36 mouse cellular contexts compared by ENCODE assay signal in the genomic region with DNA sequence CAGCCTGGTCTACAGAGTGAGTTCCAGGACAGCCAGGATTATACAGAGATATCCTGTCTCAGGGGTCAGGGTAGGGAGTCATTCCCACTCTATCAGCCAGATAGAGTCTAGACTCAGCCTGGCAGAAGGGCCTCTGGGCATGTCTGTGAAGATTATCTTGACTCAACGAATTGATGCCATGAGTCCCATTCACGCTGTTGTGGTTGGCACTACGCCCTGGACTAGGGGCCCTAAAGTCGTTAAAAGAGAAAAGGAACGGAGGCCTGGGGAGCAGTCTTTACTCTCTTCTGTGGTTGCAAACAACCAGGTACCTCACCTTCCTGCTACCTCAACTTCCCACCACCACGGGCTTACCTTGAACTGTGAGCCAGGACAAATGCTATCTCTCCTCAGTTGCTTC. TPM values are rescaled to one million over a fixed set of nuclear protein-coding genes. Genes with fewer than 3 reads are reported as not detected.
"Had no signal": no experiment of that assay in that cellular context is flagged by ENCODE, and none has a peak within 500 bp of the region (broad histone marks: within the 10 kb centered on the region; RNA-seq: fewer than 3 reads in every experiment).

No protein-coding gene starts in this region.

- H3K4me3 ChIP-seq: embryonic facial prominence, embryonic 10.5 days; embryonic facial prominence, embryonic 12.5 days; embryonic facial prominence, embryonic 13.5 days; embryonic facial prominence, embryonic 15.5 days; erythroblast, embryonic 14.5 days; forebrain, embryonic 10.5 days; forebrain, embryonic 12.5 days; gastrocnemius, adult 2 months; heart, adult 2 months; heart, embryonic 10.5 days had no signal

- H3K4me1 ChIP-seq: embryonic facial prominence, embryonic 10.5 days; embryonic facial prominence, embryonic 12.5 days; embryonic facial prominence, embryonic 13.5 days; embryonic facial prominence, embryonic 15.5 days; forebrain, embryonic 10.5 days; forebrain, embryonic 12.5 days had no signal

- DNase-seq: cerebellum, adult 18-20 months; cerebellum, adult 2 months; cerebellum, adult 8-10 months; cerebellum, adult 9-11 months; embryo, embryonic 11 days; forebrain, postnatal 0 days; gastrocnemius, adult 2 months; gastrocnemius, postnatal 10 days; gastrocnemius, postnatal 14 days; gastrocnemius, postnatal 25 days; gastrocnemius, postnatal 36 days; heart, adult 18-20 months; heart, adult 2 months had no signal

- H3K4me2 ChIP-seq: embryonic facial prominence, embryonic 12.5 days; embryonic facial prominence, embryonic 13.5 days; embryonic facial prominence, embryonic 15.5 days; forebrain, embryonic 12.5 days; heart, embryonic 11.5 days had no signal

- H3K36me3 ChIP-seq: embryonic facial prominence, embryonic 10.5 days; embryonic facial prominence, embryonic 12.5 days; embryonic facial prominence, embryonic 13.5 days; embryonic facial prominence, embryonic 15.5 days; forebrain, embryonic 10.5 days; forebrain, embryonic 12.5 days; heart, embryonic 10.5 days had no signal

- ATAC-seq: forebrain, embryonic 14.5 days; forebrain, embryonic 16.5 days; forebrain, postnatal 0 days had no signal

- H3K27ac ChIP-seq: embryonic facial prominence, embryonic 10.5 days; embryonic facial prominence, embryonic 12.5 days; embryonic facial prominence, embryonic 13.5 days; embryonic facial prominence, embryonic 15.5 days; forebrain, embryonic 10.5 days; forebrain, embryonic 12.5 days; gastrocnemius, adult 2 months; heart, adult 2 months; heart, embryonic 10.5 days had no signal

- H3K27me3 ChIP-seq: embryonic facial prominence, embryonic 12.5 days; embryonic facial prominence, embryonic 13.5 days; embryonic facial prominence, embryonic 15.5 days; forebrain, embryonic 12.5 days had no signal

- H3K9ac ChIP-seq: embryonic facial prominence, embryonic 12.5 days; embryonic facial prominence, embryonic 13.5 days; embryonic facial prominence, embryonic 15.5 days; forebrain, embryonic 12.5 days; forebrain, postnatal 0 days had no signal

RNA-seq across cellular contexts. Expression of gene Pla2g5, which starts 23.5 kb away (rescaled TPM):
- total RNA-seq: common myeloid progenitor, adult 5-6 weeks; granulocyte monocyte progenitor cell, adult 5-6 weeks had no signal
- polyA plus RNA-seq: erythroblast, embryonic 14.5 days had no signal

RNA-seq across cellular contexts. Expression of gene Gm13030, which starts 34.0 kb away (rescaled TPM):
- total RNA-seq: common myeloid progenitor, adult 5-6 weeks; forebrain, postnatal 0 days; gastrocnemius, adult 18-20 months; gastrocnemius, adult 2 months; gastrocnemius, adult 8-10 months; gastrocnemius, postnatal 10 days; gastrocnemius, postnatal 14 days; gastrocnemius, postnatal 25 days; gastrocnemius, postnatal 36 days; gastrocnemius, postnatal 4 days; granulocyte monocyte progenitor cell, adult 5-6 weeks; heart, adult 18-20 months; heart, adult 2 months; heart, adult 8-10 months had no signal
- polyA plus RNA-seq: cerebellum, adult 2 months; cortical plate, adult 2 months; embryonic facial prominence, embryonic 10.5 days; embryonic facial prominence, embryonic 11.5 days; embryonic facial prominence, embryonic 12.5 days; embryonic facial prominence, embryonic 13.5 days; embryonic facial prominence, embryonic 14.5 days; embryonic facial prominence, embryonic 15.5 days; erythroblast, embryonic 14.5 days; forebrain, embryonic 10.5 days; forebrain, embryonic 11.5 days; forebrain, embryonic 12.5 days; forebrain, embryonic 14.5 days; forebrain, embryonic 16.5 days; forebrain, postnatal 0 days; frontal cortex, adult 2 months; gonadal fat pad, adult 2 months; heart, adult 2 months; heart, embryonic 10.5 days; heart, embryonic 11.5 days had no signal

RNA-seq across cellular contexts. Expression of gene Pla2g2e, which starts 37.9 kb away (rescaled TPM):
- total RNA-seq: common myeloid progenitor, adult 5-6 weeks; forebrain, postnatal 0 days; gastrocnemius, adult 18-20 months; gastrocnemius, adult 2 months; gastrocnemius, adult 8-10 months; gastrocnemius, postnatal 10 days; gastrocnemius, postnatal 14 days; gastrocnemius, postnatal 36 days; gastrocnemius, postnatal 4 days; granulocyte monocyte progenitor cell, adult 5-6 weeks had no signal
- polyA plus RNA-seq: cerebellum, adult 2 months; cortical plate, adult 2 months; embryonic facial prominence, embryonic 10.5 days; embryonic facial prominence, embryonic 11.5 days; embryonic facial prominence, embryonic 12.5 days; embryonic facial prominence, embryonic 13.5 days; erythroblast, embryonic 14.5 days; forebrain, embryonic 10.5 days; forebrain, embryonic 11.5 days; forebrain, embryonic 12.5 days; forebrain, embryonic 14.5 days; forebrain, embryonic 16.5 days; forebrain, postnatal 0 days; frontal cortex, adult 2 months; heart, embryonic 10.5 days; heart, embryonic 11.5 days had no signal
